Mouse (Mus musculus) midbrain, embryonic 13.5 days (tissue): ENCODE data around the gene Cep95. TPM values are rescaled to one million over a fixed set of nuclear protein-coding genes. Genes with fewer than 3 reads are reported as not detected.
"Not testable (repeated sequence)": the region's sequence is repeated elsewhere in the genome, so short reads cannot be mapped to it uniquely, and the experiment has no call there.

ENCODE experiments used
- ATAC-seq: fragments of 200-750 bp; cut with Nextera tagmentation; 2 replicates; pipeline ENCODE4 v1.8.0; 2017; ENCODE audit warnings: mild to moderate bottlenecking, moderate TSS enrichment, moderate library complexity
- H3K27ac ChIP-seq: fragments of 300-500 bp; sonication (generic); 2 replicates; pipeline ENCODE4 v1.5.1; 2015; ENCODE audit warnings: inconsistent platforms, mild to moderate bottlenecking, moderate library complexity
- H3K27me3 ChIP-seq: fragments of 300-500 bp; sonication (generic); 2 replicates; pipeline ENCODE4 v1.6.1; 2015; ENCODE audit warnings: mild to moderate bottlenecking, inconsistent platforms
- H3K36me3 ChIP-seq: fragments of 300-500 bp; sonication (generic); 2 replicates; pipeline ENCODE4 v1.6.1; 2015; ENCODE audit warnings: mild to moderate bottlenecking, inconsistent platforms
- H3K4me1 ChIP-seq: fragments of 300-500 bp; sonication (generic); replicated peaks from 2 replicates; pipeline ENCODE4 v1.6.1; 2015; ENCODE audit warnings: inconsistent platforms
- H3K4me2 ChIP-seq: fragments of 300-500 bp; sonication (generic); replicated peaks from 2 replicates; pipeline ENCODE4 v1.6.1; 2015; ENCODE audit warnings: moderate library complexity, mild to moderate bottlenecking, inconsistent platforms
- H3K4me3 ChIP-seq: fragments of 300-500 bp; sonication (generic); replicated peaks from 2 replicates; pipeline ENCODE4 v1.5.1; 2015; ENCODE audit warnings: mild to moderate bottlenecking, inconsistent platforms
- H3K9ac ChIP-seq: fragments of 300-500 bp; sonication (generic); replicated peaks from 2 replicates; pipeline ENCODE4 v1.6.1; 2015; ENCODE audit warnings: mild to moderate bottlenecking, inconsistent platforms
- H3K9me3 ChIP-seq: fragments of 300-500 bp; sonication (generic); 2 replicates; pipeline ENCODE4 v1.6.1; 2016; ENCODE audit warnings: mild to moderate bottlenecking, inconsistent platforms
- WGBS: fragments of 180-500 bp; shearing (Covaris S2); methylation state at CpG from one replicate; pipeline ENCODE4 v1.1.7; 2015; 5-methylcytosine and 5-hydroxymethylcytosine counted together
- polyA plus RNA-seq: library from polyadenylated mRNA; unstranded; fragments of >200 nt; fragmentation: Nextera tagmentation; extraction: Ambion mirVana; gene quantifications from 2 replicates; pipeline ENCODE4 v1.2.1, GENCODE M21; 2015

Gene Cep95
- polyA plus RNA-seq, result 20.2 and 20.4 TPM in 2 replicates

- Histone ChIP-seq H3K9ac (peak within 1 kb of the TSS; percentile 100), H3K4me3 (peak within 1 kb of the TSS; percentile 98), H3K4me1 (peaks cover 36% of the 10 kb centered on the region), H3K36me3 (peaks cover 37% of the 10 kb centered on the region), H3K27me3 (no peaks in the 10 kb centered on the region), H3K4me2 (peak within 1 kb of the TSS; percentile 76), H3K9me3 (no peaks in the 10 kb centered on the region), H3K27ac (peak within 1 kb of the TSS; percentile 99)
- under 1% methylated on average over 58 of the region's 58 CpGs for WGBS
- peak; percentile 91 for ATAC-seq
Measured at GRCm38 (mm10) chr11:106788775-106789459, at the start of gene Cep95, which contains the start of gene Ddx5. TSS of gene Cep95 (plus strand) at chr11:106789252. TSS of gene Ddx5 (minus strand) at chr11:106789185.

- H3K36me3 ChIP-seq, H3K27me3 ChIP-seq, H3K9me3 ChIP-seq, H3K4me3 ChIP-seq, H3K27ac ChIP-seq, H3K9ac ChIP-seq, ATAC-seq, H3K4me2 ChIP-seq: not testable (repeated sequence)
- peaks cover 23% of the 10 kb centered on the region for H3K4me1 ChIP-seq
- WGBS, result 95% methylated on average over 5 of the region's 8 CpGs
Measured at GRCm38 (mm10) chr11:106740724-106741123, 48.3 kb upstream of the Cep95 start.

GRCm38 (mm10) chr11:106741232-106741631 lies 47.8 kb upstream of the Cep95 start:
- Histone ChIP-seq H3K27ac (no peak overlapping the region), H3K9me3 (no peaks in the 10 kb centered on the region), H3K4me3 (no peak overlapping the region), H3K4me2 (no peak overlapping the region), H3K4me1 (peaks cover 20% of the 10 kb centered on the region), H3K36me3 (no peaks in the 10 kb centered on the region), H3K9ac (no peak overlapping the region), H3K27me3 (no peaks in the 10 kb centered on the region)
- ATAC-seq, result no peak
- 23% methylated on average over 6 of the region's 6 CpGs for WGBS

GRCm38 (mm10) chr11:106741826-106742225 lies 47.2 kb upstream of the Cep95 start:
- H3K36me3 ChIP-seq, result no peaks in the 10 kb centered on the region
- 89% methylated on average over 3 of the region's 3 CpGs for WGBS

GRCm38 (mm10) chr11:106742388-106742841 lies 46.6 kb upstream of the Cep95 start:
- Histone ChIP-seq H3K9ac (no peak overlapping the region), H3K36me3 (no peaks in the 10 kb centered on the region), H3K27me3 (no peaks in the 10 kb centered on the region), H3K27ac (no peak overlapping the region), H3K4me3 (no peak overlapping the region), H3K4me1 (peaks cover 8% of the 10 kb centered on the region), H3K4me2 (no peak overlapping the region), H3K9me3 (no peaks in the 10 kb centered on the region)
- ATAC-seq, result no peak
- 55% methylated on average over 6 of the region's 6 CpGs for WGBS

More at GRCm38 (mm10) chr11:106741826-106742225, 47.2 kb upstream of the Cep95 start:
- no peak overlapping the region for H3K4me2 ChIP-seq
- H3K4me3 ChIP-seq, result no peak overlapping the region
- H3K9ac ChIP-seq, result no peak overlapping the region
- H3K27ac ChIP-seq, result no peak overlapping the region; the same call in 1 of the 2 replicates
- H3K4me1 ChIP-seq, result peaks cover 14% of the 10 kb centered on the region
- no peak for ATAC-seq
- H3K27me3 ChIP-seq, result no peaks in the 10 kb centered on the region
- no peaks in the 10 kb centered on the region for H3K9me3 ChIP-seq

GRCm38 (mm10) chr11:106744949-106745348 lies 44.1 kb upstream of the Cep95 start:
- ATAC-seq, result no peak
- peaks cover 3% of the 10 kb centered on the region for H3K4me1 ChIP-seq
- no peak overlapping the region for H3K4me3 ChIP-seq
- WGBS, result 91% methylated on average over 5 of the region's 5 CpGs
- H3K9ac ChIP-seq, result no peak overlapping the region
- no peak overlapping the region for H3K27ac ChIP-seq
- H3K4me2 ChIP-seq, result no peak overlapping the region
- no peaks in the 10 kb centered on the region for H3K27me3 ChIP-seq
- peaks cover 7% of the 10 kb centered on the region; the same call in 1 of the 2 replicates for H3K9me3 ChIP-seq
- no peaks in the 10 kb centered on the region for H3K36me3 ChIP-seq

GRCm38 (mm10) chr11:106749557-106750120 lies 39.4 kb upstream of the Cep95 start:
- not testable (repeated sequence) for H3K9me3 ChIP-seq, H3K27ac ChIP-seq, H3K36me3 ChIP-seq, H3K9ac ChIP-seq, H3K27me3 ChIP-seq, H3K4me2 ChIP-seq, H3K4me3 ChIP-seq, H3K4me1 ChIP-seq, ATAC-seq
- 96% methylated on average over 7 of the region's 7 CpGs for WGBS

GRCm38 (mm10) chr11:106750121-106750751 lies 38.8 kb upstream of the Cep95 start, which contains the start of gene Pecam1:
TSS of gene Pecam1 (minus strand) at chr11:106750628.
- no peak within 1 kb of the TSS for H3K4me3 ChIP-seq
- no peak within 1 kb of the TSS for H3K4me2 ChIP-seq
- no peak within 1 kb of the TSS for H3K27ac ChIP-seq
- H3K27me3 ChIP-seq, result no peaks in the 10 kb centered on the region
- H3K36me3 ChIP-seq, result no peaks in the 10 kb centered on the region
- no peak for ATAC-seq
- H3K9ac ChIP-seq, result no peak within 1 kb of the TSS
- WGBS, result 90% methylated on average over 13 of the region's 13 CpGs
- peaks cover 7% of the 10 kb centered on the region; the same call in 1 of the 2 replicates for H3K9me3 ChIP-seq
- no peaks in the 10 kb centered on the region for H3K4me1 ChIP-seq

- 91% methylated on average over 17 of the region's 17 CpGs for WGBS
- Histone ChIP-seq H3K9ac (no peak within 1 kb of the TSS), H3K36me3 (no peaks in the 10 kb centered on the region), H3K27ac (no peak within 1 kb of the TSS), H3K4me1 (no peaks in the 10 kb centered on the region), H3K9me3 (peaks cover 7% of the 10 kb centered on the region; the same call in 1 of the 2 replicates), H3K27me3 (no peaks in the 10 kb centered on the region), H3K4me2 (no peak within 1 kb of the TSS), H3K4me3 (no peak within 1 kb of the TSS)
- ATAC-seq, result no peak
Measured at GRCm38 (mm10) chr11:106751039-106752018, 37.7 kb upstream of the Cep95 start, which contains the start of gene Milr1. TSS of gene Milr1 (plus strand) at chr11:106751226.

GRCm38 (mm10) chr11:106752103-106752502 lies 36.9 kb upstream of the Cep95 start:
- Histone ChIP-seq H3K4me1 (no peaks in the 10 kb centered on the region), H3K27ac (no peak overlapping the region), H3K36me3 (no peaks in the 10 kb centered on the region), H3K4me2 (no peak overlapping the region), H3K9ac (no peak overlapping the region), H3K4me3 (no peak overlapping the region), H3K9me3 (peaks cover 7% of the 10 kb centered on the region; the same call in 1 of the 2 replicates), H3K27me3 (no peaks in the 10 kb centered on the region)
- 89% methylated on average over 7 of the region's 7 CpGs for WGBS
- ATAC-seq, result no peak

GRCm38 (mm10) chr11:106753314-106753713 lies 35.7 kb upstream of the Cep95 start:
- H3K4me1 ChIP-seq, result no peaks in the 10 kb centered on the region
- H3K9ac ChIP-seq, result no peak overlapping the region
- H3K36me3 ChIP-seq, result no peaks in the 10 kb centered on the region
- WGBS, result 85% methylated on average over 6 of the region's 6 CpGs
- H3K4me2 ChIP-seq, result no peak overlapping the region
- no peak overlapping the region for H3K4me3 ChIP-seq
- H3K27ac ChIP-seq, result no peak overlapping the region
- H3K27me3 ChIP-seq, result no peaks in the 10 kb centered on the region
- no peak for ATAC-seq
- H3K9me3 ChIP-seq, result no peaks in the 10 kb centered on the region
